Mouse (Mus musculus) myocyte (in vitro differentiated cells): ENCODE measurements around the gene Gria3. TPM values are rescaled to one million over a fixed set of nuclear protein-coding genes. Genes with fewer than 3 reads are reported as not detected.

ENCODE experiments used
- H3K27me3 ChIP-seq: one replicate; pipeline ENCODE4 v1.6.1; 2011; ENCODE audit not compliant: control insufficient read depth, insufficient read depth, insufficient read length
- H3K36me3 ChIP-seq: one replicate; pipeline ENCODE4 v1.6.1; 2011; ENCODE audit not compliant: control insufficient read depth, insufficient read depth
- H3K4me2 ChIP-seq: one replicate; pipeline ENCODE4 v1.6.1; 2011; ENCODE audit warnings: low read depth, control low read depth
- H3K4me3 ChIP-seq: one replicate; pipeline ENCODE4 v1.5.1; 2011; ENCODE audit warnings: mild to moderate bottlenecking, control low read depth, moderate library complexity
- H3K79me2 ChIP-seq: one replicate; pipeline ENCODE4 v1.6.1; 2011; ENCODE audit not compliant: control insufficient read depth, insufficient read depth
- H3ac ChIP-seq: one replicate; pipeline ENCODE4 v1.6.1; 2011; ENCODE audit not compliant: control insufficient read depth, insufficient read length
- CEBPB ChIP-seq: IDR thresholded peaks from 2 replicates; pipeline ENCODE4 v1.6.1; 2011; ENCODE audit warnings: mild to moderate bottlenecking, moderate library complexity; ENCODE audit not compliant: poor library complexity, insufficient read depth, severe bottlenecking
- E2F4 ChIP-seq: IDR thresholded peaks from one replicate; pipeline ENCODE4 v1.6.1; 2011; ENCODE audit warnings: mild to moderate bottlenecking, control low read depth, moderate library complexity; ENCODE audit not compliant: insufficient read depth
- MAX ChIP-seq: IDR thresholded peaks from one replicate; pipeline ENCODE4 v1.6.1; 2011; ENCODE audit warnings: low read depth, mild to moderate bottlenecking, control low read depth
- MYOD1 ChIP-seq, 3 experiments: IDR thresholded peaks; one replicate each; pipeline ENCODE4 v1.6.1; 2011; ENCODE audit warnings: control low read depth in 2 of 3, low read depth in 2 of 3, mild to moderate bottlenecking in 2 of 3, moderate library complexity in 1 of 3; ENCODE audit not compliant: insufficient read length in 2 of 3, control insufficient read depth in 1 of 3
- MYOG ChIP-seq, 3 experiments: IDR thresholded peaks; one replicate each; pipeline ENCODE4 v1.6.1; 2011; ENCODE audit warnings: control low read depth in 2 of 3, low read depth in 2 of 3, mild to moderate bottlenecking in 2 of 3; ENCODE audit not compliant: insufficient read length in 2 of 3, control insufficient read depth in 1 of 3, insufficient read depth in 1 of 3
- POLR2A ChIP-seq: IDR thresholded peaks from one replicate; pipeline ENCODE4 v1.6.1; 2011; ENCODE audit warnings: low read depth, mild to moderate bottlenecking, control low read depth, moderate library complexity; ENCODE audit not compliant: insufficient read length
- POLR2AphosphoS2 ChIP-seq: IDR thresholded peaks from one replicate; pipeline ENCODE4 v1.6.1; 2011; ENCODE audit warnings: low read depth, control low read depth; ENCODE audit not compliant: insufficient read length
- REST ChIP-seq: IDR thresholded peaks from one replicate; pipeline ENCODE4 v1.6.1; 2011; ENCODE audit warnings: mild to moderate bottlenecking, control low read depth, moderate library complexity; ENCODE audit not compliant: insufficient read depth, insufficient read length
- SRF ChIP-seq: IDR thresholded peaks from one replicate; pipeline ENCODE4 v1.6.1; 2011; ENCODE audit warnings: low read depth; ENCODE audit not compliant: control insufficient read depth, insufficient read length
- TCF12 ChIP-seq: IDR thresholded peaks from one replicate; pipeline ENCODE4 v1.6.1; 2011; ENCODE audit warnings: mild to moderate bottlenecking, control low read depth; ENCODE audit not compliant: poor library complexity, insufficient read depth, severe bottlenecking
- TCF3 ChIP-seq: IDR thresholded peaks from one replicate; pipeline ENCODE4 v1.6.1; 2011; ENCODE audit warnings: low read depth, control low read depth; ENCODE audit not compliant: insufficient read length
- USF1 ChIP-seq: IDR thresholded peaks from one replicate; pipeline ENCODE4 v1.6.1; 2011; ENCODE audit warnings: low read depth, mild to moderate bottlenecking, control low read depth, moderate library complexity
- polyA plus RNA-seq: library from polyadenylated mRNA; unstranded; fragments of >200 nt; fragmentation: generic; extraction: Trizol; gene quantifications from one replicate; pipeline ENCODE4 v1.2.1, GENCODE M21; 2012; ENCODE audit warnings: missing spikeins

Gria3 gene
- polyA plus RNA-seq, 1 experiment = 0.01 TPM

- Histone ChIP-seq H3K4me3 (no peak overlapping the region), H3K27me3 (no peaks in the 10 kb centered on the region), H3ac (no peak overlapping the region), H3K79me2 (no peaks in the 10 kb centered on the region), H3K4me2 (no peak overlapping the region), H3K36me3 (no peaks in the 10 kb centered on the region)
- no peak for TF ChIP-seq SRF
- TF ChIP-seq MYOD1 (IDR thresholded peaks at IDR 0.05; ENCODE audit: control insufficient read depth in 1 of 3, insufficient read length in 2 of 3, low read depth in 2 of 3) = no peak
- no peak for TF ChIP-seq MAX
- no peak for TF ChIP-seq POLR2A
- TF ChIP-seq MYOG (IDR thresholded peaks at IDR 0.05; ENCODE audit: control insufficient read depth in 1 of 3, insufficient read depth in 1 of 3, insufficient read length in 2 of 3, low read depth in 2 of 3) = no peak
- TF ChIP-seq TCF12 = no peak
- no peak for TF ChIP-seq CEBPB
- no peak for TF ChIP-seq POLR2AphosphoS2
- no peak for TF ChIP-seq E2F4
- no peak for TF ChIP-seq REST
- TF ChIP-seq TCF3 = no peak
- no peak for TF ChIP-seq USF1
Observed at GRCm38 (mm10) chrX:41401590-41402240, 1.1 kb downstream of the Gria3 start.

DNA sequence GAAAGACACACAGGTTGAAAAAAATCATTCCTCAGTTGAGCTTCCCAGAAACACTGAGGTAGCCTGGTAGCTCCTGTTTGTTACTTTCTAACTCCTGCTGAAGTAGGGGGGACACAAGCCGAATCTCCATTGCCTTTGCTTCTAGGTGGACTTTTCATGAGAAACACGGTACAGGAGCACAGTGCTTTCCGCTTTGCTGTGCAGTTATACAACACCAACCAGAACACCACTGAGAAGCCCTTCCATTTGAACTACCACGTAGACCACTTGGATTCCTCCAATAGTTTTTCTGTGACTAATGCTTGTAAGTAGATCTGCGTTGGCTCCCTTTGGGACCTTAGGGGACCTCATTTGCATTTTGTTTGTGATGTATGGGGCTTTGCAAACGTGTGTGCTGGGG lies 2.0 kb downstream of the Gria3 start:
- Histone ChIP-seq H3K4me2 (no peak overlapping the region), H3K27me3 (no peaks in the 10 kb centered on the region)

DNA sequence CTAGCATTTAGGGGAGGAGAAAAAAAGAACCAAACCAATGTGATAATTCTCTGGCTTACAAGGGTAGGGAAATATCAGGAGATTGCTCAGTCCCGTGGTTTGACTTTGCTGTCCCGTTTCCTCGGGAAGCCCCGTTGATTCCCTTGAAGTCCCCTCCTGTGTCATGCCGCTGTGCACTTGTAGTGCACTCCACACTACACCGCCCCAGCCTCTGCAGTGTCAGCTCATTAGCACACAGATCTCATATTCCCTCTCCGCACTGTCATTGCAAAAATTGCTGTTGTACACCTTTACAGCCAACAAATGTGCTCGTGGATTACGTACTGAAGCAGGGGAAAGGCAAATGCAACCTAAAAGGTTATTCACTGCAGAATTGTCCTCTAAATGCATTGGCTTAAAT lies 5.6 kb downstream of the Gria3 start:
- no peaks in the 10 kb centered on the region for H3K36me3 ChIP-seq
- no peaks in the 10 kb centered on the region for H3K79me2 ChIP-seq
- no peak overlapping the region for H3ac ChIP-seq
- H3K27me3 ChIP-seq = no peaks in the 10 kb centered on the region
- TF ChIP-seq CEBPB (no peak), MYOD1 (IDR thresholded peaks at IDR 0.05; ENCODE audit: control insufficient read depth in 1 of 3, insufficient read length in 2 of 3, low read depth in 2 of 3) (no peak), POLR2A (no peak), TCF12 (no peak), SRF (no peak), TCF3 (no peak), E2F4 (no peak), MAX (no peak), POLR2AphosphoS2 (no peak), USF1 (no peak), REST (no peak), MYOG (IDR thresholded peaks at IDR 0.05; ENCODE audit: control insufficient read depth in 1 of 3, insufficient read depth in 1 of 3, insufficient read length in 2 of 3, low read depth in 2 of 3) (no peak)
- no peak overlapping the region for H3K4me2 ChIP-seq
- no peak overlapping the region for H3K4me3 ChIP-seq

More for the DNA sequence above, 2.0 kb downstream of the Gria3 start:
- H3K79me2 ChIP-seq = no peaks in the 10 kb centered on the region
- H3K4me3 ChIP-seq = no peak overlapping the region
- TF ChIP-seq MYOD1 (IDR thresholded peaks at IDR 0.05; ENCODE audit: control insufficient read depth in 1 of 3, insufficient read length in 2 of 3, low read depth in 2 of 3) = no peak
- TF ChIP-seq TCF12 = no peak
- no peak for TF ChIP-seq USF1
- TF ChIP-seq E2F4 = no peak
- TF ChIP-seq CEBPB = no peak
- TF ChIP-seq POLR2A = no peak
- TF ChIP-seq REST = no peak
- TF ChIP-seq TCF3 = no peak
- no peak for TF ChIP-seq MAX
- no peak overlapping the region for H3ac ChIP-seq
- H3K36me3 ChIP-seq = no peaks in the 10 kb centered on the region

DNA sequence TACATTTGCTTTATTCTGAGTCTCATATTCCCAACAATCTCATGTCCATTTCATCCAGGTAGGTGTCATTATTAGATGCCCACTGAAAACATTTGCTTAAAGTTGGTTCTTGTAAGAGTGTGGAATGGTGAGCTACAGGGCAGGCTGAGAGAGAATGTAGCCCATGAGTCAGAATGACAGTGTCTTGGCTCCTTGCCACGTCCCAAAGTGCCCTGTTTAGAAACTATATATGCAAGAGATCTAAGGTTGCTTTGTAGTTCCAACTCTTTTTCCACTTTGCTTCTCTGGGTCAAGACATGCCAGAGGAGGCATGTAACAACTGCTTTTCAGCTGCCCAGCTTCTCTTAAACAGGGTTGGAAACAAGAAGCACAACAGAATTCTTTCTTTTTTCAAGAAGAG lies 9.1 kb downstream of the Gria3 start:
- H3K79me2 ChIP-seq = no peaks in the 10 kb centered on the region

More for the DNA sequence above, 9.1 kb downstream of the Gria3 start:
- Histone ChIP-seq H3K27me3 (no peaks in the 10 kb centered on the region), H3K36me3 (no peaks in the 10 kb centered on the region), H3K4me3 (no peak overlapping the region), H3ac (no peak overlapping the region), H3K4me2 (no peak overlapping the region)
- TF ChIP-seq TCF12 (no peak), POLR2A (no peak), MYOD1 (IDR thresholded peaks at IDR 0.05; ENCODE audit: control insufficient read depth in 1 of 3, insufficient read length in 2 of 3, low read depth in 2 of 3) (no peak), USF1 (no peak), E2F4 (no peak), REST (no peak), MYOG (IDR thresholded peaks at IDR 0.05; ENCODE audit: control insufficient read depth in 1 of 3, insufficient read depth in 1 of 3, insufficient read length in 2 of 3, low read depth in 2 of 3) (no peak), TCF3 (no peak), MAX (no peak), POLR2AphosphoS2 (no peak), SRF (no peak), CEBPB (no peak)
